Mouse (Mus musculus): Measurements from ENCODE around the gene Ywhah. TPM values are rescaled to one million over a fixed set of nuclear protein-coding genes. Genes with fewer than 3 reads are reported as not detected.

The Ywhah gene
- 100 to 1,000 TPM in 1 of 2 experiments, 10 to 100 TPM in 1; 82.0 to 106 TPM for total RNA-seq (2021)
- long read RNA-seq, experiment 1, transcript Ywhah-201 (2 exons, 1,764 nt) = major isoform, 170 of 174 reads
- long read RNA-seq, experiment 1, partial matches to known transcripts = 3 of 174 reads
- long read RNA-seq, experiment 1, other reads (novel, unspliced or antisense) = 1 of 174 reads
- long read RNA-seq, experiment 2, transcript Ywhah-201 (2 exons, 1,764 nt) = major isoform, 157 of 158 reads
- long read RNA-seq, experiment 2, partial matches to known transcripts = 1 of 158 reads
- long read RNA-seq, experiment 2, other reads (novel, unspliced or antisense) = 0 of 158 reads

DNA sequence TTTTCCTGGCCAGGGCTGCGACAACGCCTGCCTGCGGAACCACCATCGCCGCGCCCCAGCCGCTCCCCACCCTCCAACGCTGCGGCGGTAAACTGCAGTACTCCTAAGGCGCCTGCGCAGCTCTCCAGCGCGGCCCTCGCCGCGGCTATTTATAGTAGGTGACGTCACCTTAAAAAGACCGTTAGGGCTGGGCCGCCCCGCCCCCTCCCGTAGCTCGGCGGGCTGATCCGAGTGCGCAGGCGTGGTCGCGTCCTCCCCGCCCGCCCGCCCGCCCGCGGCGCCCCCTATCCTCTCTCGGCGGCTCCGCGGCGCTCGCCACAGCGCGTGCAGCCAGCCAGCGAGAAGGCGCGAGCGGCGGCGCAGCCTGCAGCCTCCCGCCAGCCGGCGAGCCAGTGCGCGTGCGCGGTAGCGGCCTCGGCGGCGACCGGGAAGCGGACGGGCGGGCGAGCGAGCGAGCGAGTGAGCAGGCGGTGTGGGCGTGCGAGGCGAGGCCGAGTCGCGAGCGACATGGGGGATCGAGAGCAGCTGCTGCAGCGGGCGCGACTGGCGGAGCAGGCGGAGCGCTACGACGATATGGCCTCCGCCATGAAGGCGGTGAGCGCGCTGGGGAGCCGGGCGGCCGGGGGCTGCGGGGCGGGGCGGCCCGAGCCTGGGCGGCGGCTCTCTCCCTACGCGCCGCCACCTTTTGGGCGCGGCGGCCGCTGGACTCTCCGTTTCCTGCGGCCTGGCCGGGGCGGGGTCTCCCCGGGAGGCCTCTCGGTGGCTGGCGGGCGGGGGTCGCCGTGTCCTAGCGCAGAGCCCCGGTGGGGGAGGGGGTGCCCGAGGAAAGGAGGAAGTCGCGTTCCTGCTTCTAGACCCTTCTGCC lies at the start of gene Ywhah:
Ywhah (plus strand) TSS at position 256 of the 865 bp plus-strand sequence.
- peak; percentile 96 for DNase-seq

DNA sequence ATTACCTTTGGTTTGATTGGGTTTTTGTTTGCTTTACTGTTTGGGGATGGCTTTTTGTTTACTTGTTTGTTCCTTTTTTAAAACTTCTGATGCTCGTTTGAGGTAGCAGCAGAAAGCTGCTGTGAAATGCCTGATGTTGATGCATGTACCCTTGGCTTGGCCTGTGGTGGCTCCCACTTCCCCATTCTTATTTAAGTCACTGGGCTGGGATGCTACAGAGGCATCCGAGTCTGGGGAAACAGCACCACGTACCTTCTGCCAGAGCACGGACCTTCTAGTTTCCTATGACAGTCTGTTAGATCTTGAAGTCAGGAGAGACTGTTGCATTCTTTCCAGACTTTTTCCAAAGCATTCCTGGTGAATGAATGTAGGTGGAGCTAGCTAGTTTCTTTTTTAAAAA lies 42.1 kb upstream of the Ywhah start:
- DNase-seq = no peak

DNA sequence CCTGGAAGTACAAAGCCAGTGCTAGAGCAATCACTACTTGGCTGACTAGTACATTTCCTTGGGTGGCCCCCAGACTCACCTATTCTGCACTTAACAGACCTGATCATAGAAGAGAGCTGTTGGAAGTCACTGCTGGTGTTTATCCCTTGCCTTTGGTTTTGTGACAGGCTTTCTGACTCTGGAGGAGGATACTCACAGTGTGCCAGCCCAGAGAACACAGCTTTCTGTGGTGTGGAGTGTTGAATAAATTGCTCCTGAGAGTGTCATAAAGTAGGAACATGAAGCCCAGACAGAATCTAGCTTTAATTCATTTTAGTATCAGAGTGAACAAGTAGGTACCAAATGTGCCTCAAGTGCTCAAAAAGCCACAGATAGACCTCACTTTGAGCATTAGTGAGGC lies 41.4 kb upstream of the Ywhah start:
- DNase-seq = no peak

DNA sequence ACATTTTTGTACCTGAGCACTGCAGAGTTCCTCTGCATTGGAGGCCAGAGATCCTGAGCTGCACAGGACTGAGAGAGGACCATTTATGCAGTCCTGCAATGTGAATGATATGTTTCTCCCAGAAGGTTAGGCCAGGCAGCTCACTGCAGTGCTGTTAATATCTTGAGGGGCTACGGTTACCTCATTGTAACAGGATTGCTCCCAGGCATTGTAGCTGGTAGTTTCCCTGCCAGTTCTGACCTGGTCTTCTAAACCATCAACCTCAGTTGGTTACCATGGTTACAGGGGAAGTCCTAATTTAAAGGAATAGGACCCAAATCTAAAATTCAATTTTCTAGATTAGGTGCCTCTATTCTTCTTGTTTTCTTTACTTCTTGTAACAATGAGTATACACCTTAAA lies 33.2 kb upstream of the Ywhah start:
- DNase-seq = no peak

DNA sequence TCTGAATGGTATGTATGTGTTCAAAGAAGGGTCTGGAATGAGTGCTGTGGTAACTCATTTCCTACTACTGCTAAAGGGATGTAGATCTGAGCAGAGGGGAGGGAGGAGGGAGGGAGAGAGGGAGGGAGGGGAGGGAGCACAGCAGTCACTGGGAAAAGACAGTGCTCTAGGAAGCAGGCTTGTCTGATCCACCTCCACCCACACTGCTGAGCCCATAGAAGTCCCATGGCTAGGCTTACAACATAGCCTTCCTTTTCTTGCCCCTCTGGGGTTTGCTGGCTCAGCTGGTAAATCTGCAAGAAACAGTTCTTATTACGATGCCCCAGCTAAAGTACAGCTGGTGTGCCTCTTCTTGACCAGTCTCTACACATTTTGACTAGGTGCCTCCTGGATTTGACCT lies 30.7 kb upstream of the Ywhah start:
- DNase-seq = no peak

DNA sequence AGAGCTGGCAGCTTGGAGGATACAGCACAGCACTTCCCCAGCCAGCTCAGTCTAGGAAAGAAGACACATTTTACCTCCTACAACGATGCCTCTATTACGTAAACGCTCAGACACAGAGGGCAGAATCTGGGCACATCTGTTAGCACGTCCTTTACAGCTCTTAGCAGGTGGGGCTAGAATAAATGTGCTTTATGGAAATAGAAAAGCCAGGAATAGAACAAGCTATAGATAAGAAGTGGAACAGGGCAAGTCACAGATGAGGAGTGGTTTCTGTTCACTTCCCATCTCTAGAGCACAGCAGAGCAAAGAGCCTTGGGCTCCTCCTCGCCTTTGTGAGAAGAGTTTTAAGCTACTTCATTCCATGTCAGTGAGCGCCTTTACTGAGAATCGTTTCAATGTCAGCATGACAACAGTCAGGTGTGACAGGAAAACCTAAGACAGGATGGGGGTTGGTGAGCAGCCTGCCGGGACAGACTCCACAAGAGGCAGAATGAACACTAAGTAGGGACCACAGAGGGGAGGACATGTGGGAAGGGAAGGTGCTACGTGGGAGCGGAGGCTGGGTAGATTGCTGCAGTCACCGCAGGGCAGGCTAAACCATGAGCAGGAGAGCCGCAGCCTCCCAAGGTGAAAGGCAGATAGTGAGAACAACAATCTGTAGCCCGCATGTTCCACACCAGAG lies 28.5 kb upstream of the Ywhah start:
- DNase-seq = no peak

DNA sequence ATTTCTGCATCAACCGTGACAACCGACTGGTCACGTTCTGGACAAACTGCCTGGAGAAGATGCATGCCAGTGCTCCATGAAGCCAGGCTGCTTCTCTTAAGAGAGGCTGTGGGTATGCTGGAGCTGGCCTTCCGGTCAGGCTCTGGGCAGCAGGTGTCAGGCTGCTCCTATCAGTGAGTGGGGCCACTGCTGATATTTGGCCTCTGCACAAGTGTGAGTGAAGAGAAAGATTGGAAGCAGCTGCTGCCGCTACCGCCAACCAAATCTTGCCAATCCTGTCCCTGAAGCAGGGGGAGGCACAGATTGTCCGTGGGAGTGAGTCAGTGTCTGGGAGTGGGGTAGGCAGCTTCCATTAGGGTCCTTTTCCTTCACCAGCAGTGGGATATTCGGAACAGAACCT lies 27.5 kb upstream of the Ywhah start:
- DNase-seq = peak; percentile 35

DNA sequence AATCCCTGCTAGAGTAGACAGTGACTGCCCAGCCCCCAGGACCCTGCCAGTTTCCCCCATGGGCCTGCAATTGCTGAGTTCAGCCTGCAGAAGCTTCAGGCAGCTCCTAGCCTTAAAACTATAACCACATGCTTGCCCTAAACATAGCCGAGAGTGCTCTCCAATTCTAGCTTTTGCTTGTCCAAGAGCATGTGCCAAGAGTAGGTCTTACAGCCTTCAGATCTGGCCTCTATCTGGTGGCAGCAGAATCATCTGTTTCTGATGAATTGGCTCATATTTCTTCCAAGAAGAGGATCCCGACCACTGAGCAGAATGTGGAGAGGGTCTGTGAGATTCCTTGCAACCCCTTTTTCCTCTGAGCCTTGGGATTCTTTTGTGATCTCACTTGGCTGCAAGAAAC lies 24.1 kb upstream of the Ywhah start:
- DNase-seq = no peak

DNA sequence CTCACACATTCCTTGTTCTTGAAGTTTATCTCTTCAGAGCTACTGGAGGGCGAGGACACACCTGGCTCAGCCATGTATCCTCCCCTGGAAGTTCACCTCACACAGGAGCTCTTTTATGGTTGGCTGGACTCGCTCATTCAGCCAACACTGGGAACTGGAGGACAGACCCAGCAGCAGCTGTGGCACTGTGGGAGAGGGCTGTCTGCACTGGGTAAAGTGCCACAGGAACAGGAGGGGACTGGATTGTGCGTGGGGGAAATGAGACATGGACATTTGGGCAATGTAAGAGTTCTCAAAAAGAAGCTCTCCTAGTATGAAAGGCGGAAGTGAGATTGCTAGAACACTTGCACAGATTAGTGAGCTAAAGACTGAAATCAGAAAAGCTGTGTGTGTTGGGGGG lies 22.9 kb upstream of the Ywhah start:
- DNase-seq = no peak

DNA sequence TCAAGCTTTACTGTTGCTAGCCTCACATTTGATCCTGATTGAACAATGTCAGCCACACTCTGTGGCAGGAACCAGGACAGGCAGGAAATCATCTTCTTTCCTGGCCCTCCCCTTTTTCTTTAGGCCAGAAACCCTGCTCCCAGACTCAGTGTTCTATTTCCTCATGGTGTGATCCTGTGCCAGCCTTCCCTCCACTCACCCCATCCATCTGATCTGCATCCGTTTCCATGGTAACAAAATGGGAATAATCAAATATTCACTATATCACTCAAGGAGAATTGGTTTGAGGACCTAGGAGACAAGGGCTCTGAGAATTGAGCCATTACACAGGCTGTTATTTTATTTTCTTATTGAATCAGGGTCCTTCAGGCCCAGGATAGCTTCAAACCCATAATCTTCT lies 22.1 kb upstream of the Ywhah start:
- DNase-seq = no peak

DNA sequence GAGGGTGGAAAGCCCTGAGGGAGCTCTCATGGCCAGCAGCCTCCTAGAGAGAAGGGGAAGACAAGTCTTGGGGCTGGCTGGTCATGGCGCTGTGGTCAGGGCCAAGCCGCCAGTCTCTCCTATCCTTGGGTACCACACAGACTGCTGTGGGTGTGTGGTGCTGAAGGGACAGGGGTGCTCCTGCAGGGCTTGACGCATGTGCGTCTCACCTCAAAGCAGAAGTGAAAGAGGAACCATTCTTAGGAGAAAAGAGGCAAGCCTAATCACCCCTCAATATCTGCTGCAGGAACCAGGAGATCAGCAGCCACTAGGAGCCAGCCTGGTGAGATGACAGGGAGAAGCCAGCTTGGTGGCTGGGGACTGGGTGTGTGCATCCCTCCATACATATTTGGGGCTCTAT lies 20.9 kb upstream of the Ywhah start:
- no peak for DNase-seq

DNA sequence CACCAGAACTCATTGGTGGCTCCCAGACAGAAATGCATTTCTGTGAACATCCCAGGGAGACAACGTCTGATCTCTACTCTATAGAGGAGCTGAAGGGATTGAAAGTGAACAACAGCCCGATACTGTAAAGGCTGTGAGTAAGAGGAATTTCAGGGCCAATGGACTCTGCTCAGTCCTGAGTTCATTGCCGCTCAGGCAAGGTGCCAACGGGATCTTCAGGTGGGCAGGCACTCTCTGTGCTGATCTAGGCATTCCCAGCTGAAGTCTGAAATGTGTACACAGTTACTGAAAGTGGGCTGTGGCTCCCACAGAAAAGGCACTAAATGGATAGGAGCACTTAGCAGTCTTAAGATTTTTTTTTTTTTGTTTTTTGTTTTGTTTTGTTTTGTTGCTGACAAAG lies 19.8 kb upstream of the Ywhah start:
- DNase-seq = no peak

DNA sequence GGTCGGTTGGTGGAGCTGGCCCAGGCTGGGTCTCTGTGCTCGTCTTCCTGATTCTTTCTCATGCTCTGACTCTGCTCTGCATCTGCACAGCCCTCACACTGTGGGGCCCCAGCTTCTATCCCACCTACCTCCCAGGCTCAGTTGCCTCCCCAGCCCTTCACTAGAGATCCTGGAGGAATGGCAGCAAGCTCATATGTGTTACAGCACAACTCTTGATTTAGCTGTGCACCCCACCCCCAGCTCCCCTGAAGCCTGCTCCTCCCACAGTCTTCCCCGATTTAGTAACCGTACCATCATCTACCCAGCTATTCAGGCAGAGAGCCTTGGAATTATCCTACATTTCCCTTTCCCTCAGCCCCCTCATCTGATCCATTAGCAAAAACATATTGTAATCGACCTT lies 17.5 kb upstream of the Ywhah start:
- no peak for DNase-seq

DNA sequence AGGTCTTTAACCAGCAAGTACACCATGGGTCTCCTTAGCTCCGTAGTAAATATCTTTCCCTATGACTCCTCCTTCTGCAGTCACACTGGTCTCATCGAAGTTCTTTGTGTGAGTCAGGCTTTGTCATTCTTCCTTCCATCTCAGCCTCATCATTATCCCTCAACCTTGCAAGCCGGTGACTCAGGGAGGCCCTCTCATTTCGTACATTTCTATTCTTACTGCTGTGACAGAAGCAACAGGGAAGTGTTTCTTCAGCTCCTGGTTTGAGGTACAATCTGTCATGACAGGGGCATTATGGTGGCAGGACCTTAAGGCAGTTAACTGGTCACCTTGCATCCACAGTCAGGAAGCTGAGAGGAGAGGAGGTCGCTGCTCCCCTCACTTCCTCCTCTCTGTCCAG lies 15.8 kb upstream of the Ywhah start:
- no peak for DNase-seq

DNA sequence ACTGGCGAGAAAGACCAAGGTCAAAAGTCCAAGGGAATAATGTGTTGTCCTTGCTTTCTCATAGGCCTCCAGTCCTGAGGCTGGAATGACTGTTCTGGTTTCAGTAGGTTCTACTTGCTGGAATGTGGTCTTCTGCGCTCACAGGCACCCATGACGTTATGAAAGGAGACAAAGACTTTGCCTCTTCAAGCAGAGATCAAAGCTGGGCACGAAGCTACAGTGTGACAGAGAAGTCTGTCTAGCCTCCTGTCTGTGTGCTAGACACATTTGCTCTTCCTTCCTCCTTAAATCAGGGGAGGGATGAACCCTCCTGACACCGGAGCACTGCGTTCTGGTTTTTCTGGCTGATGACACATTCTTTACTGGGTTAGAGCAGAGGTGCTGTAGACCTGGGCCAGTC lies 15.1 kb upstream of the Ywhah start:
- DNase-seq = no peak

DNA sequence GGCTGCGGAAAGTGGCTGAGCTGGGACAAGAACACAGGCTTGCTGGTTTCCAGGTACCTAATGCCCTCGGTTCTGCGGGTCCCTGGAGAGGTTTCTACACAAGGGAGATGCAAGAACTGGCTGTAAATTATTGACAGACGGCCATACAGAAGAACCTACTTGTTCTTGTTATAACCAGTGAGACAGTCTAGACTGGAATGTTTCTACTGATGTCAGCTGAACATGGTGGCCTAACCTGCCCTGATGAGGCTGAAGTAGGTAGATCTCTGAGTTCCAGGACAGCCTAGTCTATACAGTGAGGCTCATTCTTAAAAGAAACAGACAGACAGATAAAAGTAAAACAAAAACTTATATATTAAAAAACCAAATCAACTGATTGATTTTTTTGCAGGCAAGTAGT lies 14.5 kb upstream of the Ywhah start:
- DNase-seq = no peak

DNA sequence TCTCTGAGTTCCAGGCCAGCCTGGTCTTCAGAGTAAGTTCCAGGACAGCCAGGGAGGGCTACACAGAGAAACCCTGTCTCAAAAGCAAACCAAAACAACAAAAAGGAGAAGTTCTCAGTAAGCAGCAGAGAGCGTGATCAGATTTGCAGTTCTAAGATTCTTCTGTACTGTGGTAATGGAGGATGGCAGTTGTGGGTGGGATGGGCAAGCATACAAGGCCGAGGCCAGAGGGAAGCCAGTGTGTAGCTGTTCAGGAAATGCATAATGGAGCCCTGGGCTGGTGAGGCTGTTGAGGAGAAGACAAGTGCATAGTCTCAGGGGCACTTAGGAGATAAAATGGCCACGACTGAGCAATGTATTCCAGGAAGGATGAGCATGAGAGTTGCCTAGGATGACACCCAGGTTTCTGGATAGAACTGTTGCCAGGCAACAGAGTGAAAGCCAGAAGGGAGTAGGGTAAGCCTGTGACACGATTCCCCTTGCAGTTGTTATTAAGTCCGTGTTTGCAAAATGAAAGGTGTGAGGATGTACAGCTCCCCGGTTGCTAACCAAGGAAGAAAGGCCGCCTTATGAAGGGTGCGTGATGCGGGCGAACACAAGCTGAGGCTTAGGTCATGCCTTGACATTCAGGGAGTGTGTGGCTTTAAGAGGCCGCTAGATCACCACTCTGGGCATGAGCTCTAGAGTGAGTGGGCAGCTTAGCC lies 13.0 kb upstream of the Ywhah start:
- DNase-seq = no peak

DNA sequence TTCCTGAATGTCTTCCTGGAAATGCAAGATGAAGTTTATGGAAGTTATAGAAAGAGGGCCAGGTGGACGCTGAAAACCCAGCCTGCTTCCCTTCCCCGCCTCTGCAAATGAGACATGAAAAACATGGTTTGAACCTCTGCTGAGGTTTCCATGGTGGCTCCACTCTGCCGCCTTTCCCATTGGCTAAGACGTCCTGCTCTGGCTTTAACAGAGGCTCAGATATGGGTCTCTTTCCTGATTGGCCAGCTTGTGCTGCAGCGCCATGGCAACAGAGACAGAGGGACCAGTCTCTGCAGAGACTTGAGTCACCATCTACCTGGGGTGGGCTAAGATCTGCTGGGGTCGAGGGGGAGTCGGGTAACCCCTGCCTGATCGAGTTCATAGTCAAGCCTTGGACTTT lies 11.9 kb upstream of the Ywhah start:
- no peak for DNase-seq

DNA sequence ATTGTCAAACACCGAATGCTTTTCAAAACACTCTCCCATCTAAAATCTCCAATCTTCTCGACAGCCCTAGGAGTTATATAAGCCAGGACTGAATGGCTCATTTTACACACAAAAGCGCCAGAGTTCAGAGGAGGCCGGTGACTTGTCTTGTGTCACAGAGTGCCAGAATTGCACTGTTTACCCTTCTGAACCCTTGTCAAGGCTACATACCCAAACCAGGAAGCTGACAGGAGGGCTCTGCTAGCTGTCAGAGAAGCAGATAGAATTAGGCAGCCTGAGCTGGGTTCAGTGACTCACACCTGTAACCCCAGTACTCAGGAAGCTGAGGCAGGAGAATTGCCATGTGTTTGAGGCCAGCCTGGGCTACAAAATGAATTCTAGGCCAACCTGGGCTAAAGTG lies 11.2 kb upstream of the Ywhah start:
- no peak for DNase-seq

DNA sequence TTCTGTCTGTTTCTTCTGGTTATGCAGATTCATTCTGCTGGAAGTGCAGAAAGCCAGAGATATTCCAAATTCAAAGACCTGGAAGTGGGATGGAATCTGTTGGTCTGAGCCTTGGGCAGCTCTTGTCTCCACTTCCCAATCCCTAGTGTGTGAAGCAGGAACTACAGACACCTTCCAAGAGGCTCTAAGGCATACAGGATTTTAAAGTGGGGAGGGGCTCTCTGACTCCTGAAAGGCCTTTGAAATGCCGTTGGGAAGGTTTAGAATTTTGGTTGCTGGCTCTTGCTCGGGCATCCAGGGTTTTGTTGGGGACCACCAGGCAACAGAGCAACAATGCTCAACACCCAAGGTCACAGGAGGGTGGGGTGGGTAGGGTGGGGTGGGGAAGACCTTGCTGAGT lies 9.3 kb upstream of the Ywhah start:
- DNase-seq = no peak

DNA sequence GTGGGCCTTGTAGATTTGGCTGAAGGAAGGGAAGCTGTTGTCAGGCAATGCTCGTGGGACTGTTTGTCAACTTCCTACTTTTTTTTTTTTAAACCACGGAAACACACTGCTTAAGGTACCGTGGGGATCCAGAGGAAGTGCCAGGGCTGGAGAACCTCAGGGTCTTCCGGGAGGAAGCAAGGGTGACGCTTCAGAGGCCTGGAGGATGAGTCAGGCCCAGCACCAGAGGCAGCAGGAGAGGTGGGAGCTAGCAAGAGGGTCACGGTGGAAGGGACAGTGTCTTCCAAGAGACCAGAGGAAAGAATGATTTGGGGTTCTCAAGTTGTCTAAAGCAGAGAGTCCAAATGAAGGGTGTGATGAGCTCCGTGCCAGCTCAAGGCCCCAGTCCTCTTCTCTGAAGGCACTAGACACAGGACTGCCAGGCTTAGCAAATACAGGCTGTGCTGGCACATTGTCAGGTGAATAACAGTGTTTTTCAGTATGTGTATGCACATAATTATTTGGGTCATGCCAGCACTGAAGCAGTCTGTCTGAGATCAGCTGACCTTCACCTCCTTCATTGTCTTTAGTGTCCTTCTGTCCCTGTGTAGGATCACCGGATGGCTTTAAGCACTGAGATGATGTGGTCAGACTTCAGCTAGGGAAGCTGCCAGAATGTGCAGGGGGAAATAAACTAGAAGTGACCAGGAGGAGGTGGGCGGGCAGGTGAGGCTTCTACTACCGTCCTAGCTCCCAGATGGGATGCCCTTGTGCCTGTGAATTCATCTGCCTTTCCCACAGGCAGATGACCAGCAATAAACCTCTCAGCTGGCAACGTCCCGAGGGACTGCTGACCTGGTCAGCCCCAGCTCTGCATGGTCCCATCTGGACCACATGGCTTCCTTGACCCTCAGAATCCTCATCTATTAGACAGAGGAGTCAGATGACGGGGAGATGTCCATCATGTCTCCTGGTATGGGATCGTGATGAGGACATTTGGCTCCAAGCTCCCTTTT lies 8.5 kb upstream of the Ywhah start:
- no peak for DNase-seq
